Mouse (Mus musculus) mature B cell (primary cell): ENCODE results near the gene Clic6.

Experiments
- in situ Hi-C: fragments of 300-500 bp; cut with MboI; formaldehyde crosslinking; loops from 2 replicates; pipeline ENCODE4 v1.14.3; 2019

The Clic6 gene

DNA sequence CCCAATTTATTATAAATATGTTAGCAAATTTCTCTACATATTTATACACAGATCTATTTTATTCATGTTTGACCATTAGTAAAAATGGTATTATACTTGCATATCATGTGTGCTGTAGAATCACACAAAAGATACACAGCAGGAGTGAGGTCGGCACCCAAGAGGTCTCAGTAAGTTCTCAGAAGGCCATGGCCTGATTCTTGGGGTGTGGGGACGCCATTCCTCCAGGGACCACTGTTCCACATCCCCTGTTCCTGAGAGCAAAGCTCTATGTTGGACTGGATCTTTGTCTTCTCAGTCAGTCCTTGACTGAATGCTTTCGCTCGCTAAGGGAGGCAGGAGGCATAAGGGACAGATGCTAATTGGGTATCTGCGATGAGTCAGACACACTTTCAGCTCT is at the start of gene Clic6:
TSS of gene Clic6 (plus strand) at position 301 of the 400 bp plus-strand sequence.
- in situ Hi-C loops = no loop called here

DNA sequence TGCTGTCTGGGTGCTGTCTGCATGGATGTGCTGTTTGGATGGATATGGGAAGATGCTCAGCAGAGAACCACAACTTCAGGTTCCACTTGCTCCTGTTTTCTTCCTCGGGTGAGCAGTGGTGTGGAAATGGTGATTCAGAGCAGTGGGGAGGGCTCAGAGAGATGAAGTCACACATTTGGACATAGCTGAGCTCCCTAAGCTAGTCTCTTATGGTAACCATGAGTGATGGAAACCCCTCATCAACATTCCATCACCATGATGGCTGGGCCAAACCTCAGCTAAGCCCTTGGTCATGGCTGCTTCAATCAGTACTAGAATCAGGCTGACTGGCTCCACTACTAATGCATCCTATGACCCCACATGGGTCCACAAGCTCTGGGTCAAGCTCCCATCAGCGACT is 45.8 kb upstream of the Clic6 start:
- in situ Hi-C loops = no loop called here

DNA sequence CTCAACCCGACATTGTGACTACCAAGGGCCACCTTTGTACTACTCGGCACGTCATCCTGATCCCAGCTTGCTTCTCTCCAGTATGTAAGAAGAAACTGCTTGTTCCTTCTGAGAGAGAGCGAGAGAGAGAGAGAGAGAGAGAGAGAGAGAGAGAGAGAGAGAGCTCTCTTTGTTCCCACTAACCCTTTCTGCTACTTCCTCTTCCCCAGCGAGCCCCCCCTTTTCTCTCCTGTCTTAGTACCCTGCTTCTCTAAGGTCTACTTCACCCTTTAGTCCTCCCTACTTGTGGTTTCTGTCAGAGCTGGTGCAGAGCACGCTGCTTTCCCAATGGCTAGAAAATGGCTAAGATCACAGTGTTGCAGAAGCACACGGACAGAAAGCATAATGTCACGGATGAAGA is 45.3 kb upstream of the Clic6 start:
- in situ Hi-C loops = no loop called here

DNA sequence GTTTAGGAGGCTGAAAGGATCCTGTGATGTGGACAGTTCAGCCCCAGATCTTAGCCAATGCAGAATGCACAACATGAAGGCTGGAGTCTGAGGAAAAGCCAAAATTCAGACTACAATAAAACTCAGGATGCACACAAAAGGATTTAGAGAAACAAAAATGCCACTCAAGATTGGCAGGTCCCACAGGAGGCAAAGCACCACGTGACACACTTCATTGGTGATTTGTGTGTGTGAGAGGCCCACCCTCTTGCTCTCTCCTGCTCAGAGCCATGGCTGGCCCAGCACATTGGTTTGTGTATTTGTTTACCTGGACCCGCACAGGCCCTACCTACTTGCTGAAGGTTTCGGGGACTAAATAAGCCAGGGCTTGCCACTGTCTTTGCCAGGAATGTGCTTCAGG is 44.3 kb upstream of the Clic6 start:
- in situ Hi-C loops = no loop called here

DNA sequence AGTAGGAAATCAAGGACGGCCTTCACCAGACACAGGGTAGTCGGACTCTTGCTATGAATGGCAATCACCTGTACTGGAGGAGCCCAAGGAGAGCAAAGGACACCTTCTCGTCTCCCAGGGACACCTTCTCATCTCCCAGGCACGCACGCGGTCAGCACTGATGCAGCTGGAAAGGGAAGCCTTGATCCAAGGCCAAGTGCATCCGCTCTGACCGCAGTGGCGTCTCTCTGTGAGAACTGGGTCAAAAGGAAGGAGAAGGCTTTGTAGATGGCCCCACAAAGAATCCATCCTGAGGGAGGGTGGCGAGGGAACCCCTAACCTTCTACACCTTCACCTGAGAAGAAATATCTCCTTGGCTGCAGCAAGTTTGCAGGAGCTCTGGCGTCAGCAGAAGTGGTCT is 43.4 kb upstream of the Clic6 start:
- in situ Hi-C loops = no loop called here

DNA sequence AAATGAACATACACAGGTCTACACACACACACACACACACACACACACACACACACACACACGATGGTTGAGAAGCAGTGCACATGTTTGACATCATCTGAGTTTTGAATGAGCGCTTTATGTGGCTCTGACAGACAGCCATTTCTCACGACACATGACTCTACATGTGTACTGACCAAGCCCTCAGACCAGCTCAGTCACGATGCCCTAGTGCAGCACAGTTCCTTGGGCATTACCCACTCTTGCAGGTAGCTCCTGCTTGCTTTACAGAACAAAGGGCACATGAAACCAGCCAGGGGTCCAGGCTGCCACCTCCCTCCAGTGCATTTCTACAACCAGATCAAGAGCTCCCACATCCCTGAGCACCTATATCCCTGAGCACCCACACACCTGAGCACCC is 42.6 kb upstream of the Clic6 start:
- in situ Hi-C loops = no loop called here

DNA sequence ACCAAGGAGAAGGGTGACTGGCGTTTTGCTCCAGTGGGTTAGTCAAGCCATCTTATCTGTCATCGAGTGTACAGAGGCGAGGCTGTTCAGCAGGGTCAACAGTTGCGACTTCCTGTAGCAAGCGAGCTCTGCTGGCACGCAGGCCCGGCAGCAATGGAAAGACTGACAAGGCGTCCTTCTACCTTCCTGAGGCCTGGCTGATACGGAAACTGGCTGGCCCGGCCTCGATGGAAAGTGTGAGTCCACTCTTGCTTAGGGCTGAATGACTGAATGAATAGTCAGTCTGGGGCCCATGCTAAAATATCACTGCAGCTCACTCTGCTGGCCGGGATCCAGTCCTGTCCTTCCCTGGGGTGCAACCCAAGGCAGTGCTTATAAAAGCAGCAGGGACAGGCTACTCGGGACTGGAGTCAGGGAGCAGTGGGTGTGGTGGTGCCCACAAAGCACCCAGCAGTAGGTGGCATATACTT is 41.9 kb upstream of the Clic6 start:
- in situ Hi-C loops = no loop called here

DNA sequence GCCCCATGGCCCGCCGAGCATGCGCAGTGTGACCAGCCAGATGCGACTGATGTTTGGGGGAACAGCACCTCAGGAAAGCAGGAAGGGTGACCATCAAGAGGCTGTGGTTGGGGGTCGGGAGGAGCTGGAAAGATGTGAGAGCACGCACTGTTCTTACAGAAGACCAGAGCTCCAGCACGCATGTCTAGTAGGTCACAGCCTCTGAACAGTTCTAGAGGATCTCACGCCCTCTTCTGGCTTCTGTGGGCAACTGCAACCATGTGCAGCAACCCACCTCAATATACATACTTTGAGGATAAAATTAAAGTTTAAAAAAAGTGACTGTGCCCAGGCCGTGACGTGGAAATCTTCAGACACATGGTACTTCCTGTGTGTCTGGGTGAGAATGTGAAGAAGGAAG is 40.2 kb upstream of the Clic6 start:
- in situ Hi-C loops = no loop called here

DNA sequence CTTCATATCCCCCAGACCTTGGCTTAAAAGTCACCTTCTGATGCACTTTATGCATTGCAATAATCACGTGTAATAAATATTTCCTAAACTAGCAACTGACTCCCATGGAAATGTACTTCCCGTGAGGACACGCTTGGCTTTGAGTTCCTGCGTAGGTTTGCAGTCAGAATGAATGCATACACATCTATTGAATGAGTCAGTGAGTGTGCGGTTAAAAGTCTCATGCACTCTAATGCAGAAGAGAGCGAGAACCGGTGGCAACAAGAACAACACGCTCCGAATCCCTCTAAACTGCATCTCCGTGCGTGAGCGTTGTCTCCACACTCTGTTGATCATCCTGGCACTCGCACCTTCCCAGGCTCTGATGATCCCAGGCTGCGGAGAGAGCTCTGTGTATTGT is 36.5 kb upstream of the Clic6 start:
- in situ Hi-C loops = no loop called here

DNA sequence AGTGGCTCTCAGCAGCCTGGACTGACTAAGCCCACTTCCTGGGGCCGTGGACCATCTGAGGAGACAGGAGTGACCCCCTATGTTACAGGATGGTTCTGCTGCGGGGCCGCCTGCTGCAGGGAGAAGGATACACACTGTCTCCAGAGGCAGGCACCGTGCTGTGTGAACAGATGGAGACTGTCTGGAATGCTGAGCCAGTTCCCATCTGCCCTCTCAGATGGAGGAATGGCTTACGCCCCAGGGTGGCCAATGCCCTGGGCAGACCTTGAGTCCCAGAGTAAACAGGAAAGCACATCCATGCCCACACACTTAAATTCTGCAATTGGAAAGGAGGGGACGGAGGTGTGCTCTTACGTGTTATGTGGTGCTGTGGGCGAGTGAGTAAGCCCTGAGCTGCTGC is 35.2 kb upstream of the Clic6 start:
- in situ Hi-C loops = no loop called here

DNA sequence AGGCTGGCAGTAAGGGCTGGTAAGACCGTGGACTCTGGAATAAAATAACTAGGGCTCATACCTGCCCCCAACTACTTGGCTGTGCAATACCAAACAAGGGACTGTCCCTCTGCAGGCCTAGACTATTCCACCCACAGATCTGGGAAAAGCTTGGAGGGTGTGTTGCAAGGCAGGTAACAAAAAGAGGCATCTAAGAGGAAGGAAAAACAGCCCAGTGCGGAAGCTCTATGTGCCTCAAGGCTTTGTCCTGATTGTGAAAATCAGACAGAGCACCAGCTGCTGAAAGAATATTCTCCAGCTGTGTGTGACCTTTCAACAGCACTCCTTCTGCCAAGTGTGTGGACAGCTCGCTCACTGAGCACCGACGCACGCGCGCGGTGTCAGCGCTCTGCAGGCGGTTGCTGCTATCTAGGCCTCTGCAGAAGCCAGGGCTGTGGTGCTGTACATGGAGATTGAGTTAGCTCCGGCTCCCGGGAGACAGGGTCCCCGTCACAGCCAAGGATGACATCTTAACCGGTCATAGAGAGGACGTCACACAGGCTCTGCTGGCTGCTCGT is 33.9 kb upstream of the Clic6 start:
- in situ Hi-C loops = no loop called here

DNA sequence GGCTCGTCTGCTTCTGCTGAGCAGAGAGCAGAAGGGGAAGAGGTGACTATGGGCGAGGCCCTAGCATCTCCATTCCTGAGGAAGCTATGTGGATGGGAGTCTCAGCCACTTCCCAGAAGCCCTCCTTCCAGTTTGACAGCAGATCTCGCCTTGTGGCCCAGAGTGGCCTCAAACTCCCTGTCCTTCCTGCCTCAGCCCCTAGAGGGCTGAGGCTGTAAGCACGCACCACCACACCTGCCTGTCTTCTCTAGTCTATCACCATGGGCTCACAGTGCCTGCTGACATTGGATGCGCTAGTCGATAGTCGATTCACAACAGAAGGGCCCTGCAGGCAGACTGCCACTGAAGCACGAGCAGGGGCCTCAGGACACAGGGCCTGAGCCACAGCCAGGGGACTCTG is 32.9 kb upstream of the Clic6 start:
- in situ Hi-C loops = no loop called here

DNA sequence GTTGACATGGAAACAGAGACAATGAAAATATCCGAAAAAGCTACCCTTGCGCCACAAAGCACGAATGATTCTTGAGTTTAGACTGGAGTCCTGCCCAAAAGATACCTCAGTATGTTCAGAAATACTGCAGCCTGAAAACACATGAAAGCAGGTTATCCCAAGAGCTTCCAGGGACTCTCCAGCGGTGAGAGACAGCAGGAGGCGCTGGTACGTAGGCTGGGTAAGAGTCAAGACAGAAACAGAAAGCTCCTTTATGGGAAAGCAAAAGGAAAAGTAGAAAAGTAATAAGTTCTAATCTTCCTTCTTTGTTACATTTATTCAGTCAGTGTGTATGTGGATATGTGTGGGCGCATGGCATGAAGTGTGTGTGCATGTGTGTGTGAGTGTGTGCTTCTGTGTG is 31.5 kb upstream of the Clic6 start:
- in situ Hi-C loops = no loop called here

DNA sequence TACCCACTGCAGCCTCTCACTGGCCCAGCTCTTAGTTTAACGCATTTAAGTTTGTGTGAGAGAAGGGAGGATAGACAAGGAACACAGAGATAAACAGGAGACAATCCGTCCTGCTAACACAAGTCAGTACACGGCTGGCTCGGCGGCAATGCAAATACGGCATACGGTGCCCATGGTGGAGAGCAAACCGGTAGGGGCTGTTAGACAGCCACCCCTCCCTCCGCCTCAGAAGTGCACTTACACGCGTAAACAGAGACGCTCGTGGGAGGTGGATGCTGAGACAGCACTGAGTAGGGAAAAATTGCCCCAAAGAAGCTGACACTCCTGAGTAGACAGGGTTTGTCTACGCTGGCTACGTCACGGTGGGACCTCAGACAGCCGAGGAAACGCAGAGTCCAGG is 31.0 kb upstream of the Clic6 start:
- in situ Hi-C loops = no loop called here

DNA sequence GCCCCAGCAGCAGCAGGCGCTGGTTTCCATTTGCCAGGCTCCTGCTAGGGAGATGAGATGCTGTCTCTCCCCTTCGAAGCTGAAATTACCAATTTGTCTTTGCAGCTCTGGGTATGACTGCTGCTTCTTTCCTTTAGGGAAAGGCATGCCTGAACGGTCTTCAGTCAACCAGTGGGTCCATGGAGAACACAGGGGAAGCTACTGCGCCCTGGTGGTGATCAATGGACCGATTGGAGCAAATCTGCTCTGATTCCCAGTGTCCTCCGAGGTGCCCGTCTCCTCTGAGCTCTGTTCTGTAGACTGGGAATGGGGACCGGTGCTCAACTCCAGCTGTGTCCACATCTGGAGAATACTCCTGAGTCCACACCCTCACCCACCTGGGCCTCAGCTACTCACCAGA is 30.0 kb upstream of the Clic6 start:
- in situ Hi-C loops = no loop called here

DNA sequence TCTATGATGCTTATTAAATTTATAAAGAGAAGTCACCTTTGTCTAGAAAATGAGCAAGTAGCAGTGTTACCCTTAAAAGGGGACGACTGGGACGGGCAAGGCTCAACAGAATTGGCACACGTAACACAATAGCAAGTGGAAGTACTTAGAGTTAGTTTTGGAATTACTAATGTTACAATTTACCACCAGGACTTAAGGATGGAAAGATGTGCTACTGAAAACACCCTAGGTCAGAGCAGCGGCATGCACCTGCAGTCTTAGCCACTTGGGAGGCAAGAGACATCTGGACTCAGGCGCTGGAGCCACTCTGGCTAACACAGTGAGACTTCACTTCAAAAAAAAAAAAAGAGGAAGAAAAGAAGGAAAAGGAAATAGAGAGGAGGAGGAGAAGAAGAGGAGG is 29.6 kb upstream of the Clic6 start:
- in situ Hi-C loops = no loop called here

DNA sequence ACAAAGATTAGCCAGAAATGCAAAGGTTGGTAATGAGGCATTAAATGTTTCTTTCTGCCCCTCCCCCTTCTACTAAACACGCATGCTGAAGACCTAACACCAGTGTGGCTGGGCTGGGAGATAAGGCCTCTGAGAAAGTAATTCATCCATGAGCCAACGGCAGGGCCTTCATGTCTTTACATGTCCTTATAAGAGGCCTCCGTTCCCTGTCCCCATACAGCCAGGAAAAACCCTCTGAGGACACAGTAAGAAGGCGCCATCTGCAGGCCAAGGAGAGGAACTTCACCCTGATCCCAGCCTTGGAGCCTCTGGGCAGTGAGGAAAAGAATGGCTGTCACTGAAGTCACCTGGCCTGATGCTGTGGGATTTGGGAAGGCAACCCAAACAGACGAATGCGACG is 27.9 kb upstream of the Clic6 start:
- in situ Hi-C loops = no loop called here

DNA sequence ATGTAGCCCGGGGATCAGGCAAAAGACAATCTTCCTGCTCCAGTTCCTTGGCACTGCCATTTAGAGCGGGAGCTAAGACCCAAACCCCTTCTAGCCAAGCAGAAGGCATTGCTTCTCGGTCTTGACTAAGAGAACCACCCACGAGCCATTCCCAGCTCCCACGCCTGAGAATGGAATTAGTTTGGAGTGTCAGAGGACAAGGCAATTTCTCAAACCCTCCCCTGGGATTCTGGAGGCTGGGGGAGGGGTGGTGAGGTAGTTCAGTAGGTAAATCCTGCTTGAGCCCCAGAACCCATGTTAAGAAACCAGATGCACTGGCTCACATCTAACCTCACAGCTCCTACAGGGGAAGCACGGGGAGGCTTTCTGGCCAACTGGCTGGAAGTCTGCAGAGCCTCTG is 24.1 kb upstream of the Clic6 start:
- in situ Hi-C loops = no loop called here

DNA sequence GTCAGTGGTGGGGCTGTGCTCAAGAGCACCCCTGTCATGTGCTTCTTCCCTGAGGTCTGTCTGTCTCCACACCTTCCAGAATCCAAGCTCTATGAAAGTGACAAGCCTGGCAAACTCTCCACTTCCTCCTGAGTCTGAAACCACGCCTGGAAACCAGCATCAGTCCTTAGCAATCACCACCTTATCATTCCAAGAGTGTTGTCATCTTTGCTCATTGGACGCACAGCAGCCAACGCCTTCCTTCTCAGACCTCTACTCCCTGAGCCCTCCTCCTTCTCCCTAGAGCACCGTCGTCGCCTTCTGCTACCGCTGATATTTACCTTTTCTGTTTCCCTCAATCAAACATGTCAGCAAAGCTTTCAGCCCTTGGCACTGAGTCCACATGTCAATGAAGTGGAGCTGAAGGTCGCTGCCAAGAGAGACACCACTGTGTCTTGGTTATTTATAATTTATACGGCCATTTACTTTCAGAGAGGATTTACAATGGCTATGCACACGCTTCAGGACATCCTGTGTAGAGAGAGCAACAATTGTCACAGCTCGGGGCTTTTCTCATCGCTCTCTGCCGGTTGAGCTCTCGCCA is 21.1 kb upstream of the Clic6 start:
- in situ Hi-C loops = no loop called here

DNA sequence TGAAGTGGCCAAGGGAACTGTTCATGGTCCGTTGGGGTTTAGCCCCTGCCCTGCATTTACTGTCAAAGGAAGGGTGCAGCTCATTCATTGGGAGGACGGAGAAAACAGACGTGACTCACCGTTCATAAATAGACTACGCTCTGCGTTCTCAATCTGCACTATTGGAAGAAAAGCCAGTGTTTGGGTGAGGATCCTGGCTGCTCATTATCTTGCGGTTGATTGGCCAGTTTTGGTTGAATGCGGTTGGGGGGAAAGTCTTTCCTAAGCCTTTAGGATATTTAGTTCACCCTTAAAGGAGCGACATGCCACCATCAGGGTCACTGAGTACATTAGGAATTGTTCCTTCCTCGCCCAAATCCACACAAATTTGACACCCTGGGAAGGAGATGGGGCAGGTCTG is 20.3 kb upstream of the Clic6 start:
- in situ Hi-C loops = no loop called here

DNA sequence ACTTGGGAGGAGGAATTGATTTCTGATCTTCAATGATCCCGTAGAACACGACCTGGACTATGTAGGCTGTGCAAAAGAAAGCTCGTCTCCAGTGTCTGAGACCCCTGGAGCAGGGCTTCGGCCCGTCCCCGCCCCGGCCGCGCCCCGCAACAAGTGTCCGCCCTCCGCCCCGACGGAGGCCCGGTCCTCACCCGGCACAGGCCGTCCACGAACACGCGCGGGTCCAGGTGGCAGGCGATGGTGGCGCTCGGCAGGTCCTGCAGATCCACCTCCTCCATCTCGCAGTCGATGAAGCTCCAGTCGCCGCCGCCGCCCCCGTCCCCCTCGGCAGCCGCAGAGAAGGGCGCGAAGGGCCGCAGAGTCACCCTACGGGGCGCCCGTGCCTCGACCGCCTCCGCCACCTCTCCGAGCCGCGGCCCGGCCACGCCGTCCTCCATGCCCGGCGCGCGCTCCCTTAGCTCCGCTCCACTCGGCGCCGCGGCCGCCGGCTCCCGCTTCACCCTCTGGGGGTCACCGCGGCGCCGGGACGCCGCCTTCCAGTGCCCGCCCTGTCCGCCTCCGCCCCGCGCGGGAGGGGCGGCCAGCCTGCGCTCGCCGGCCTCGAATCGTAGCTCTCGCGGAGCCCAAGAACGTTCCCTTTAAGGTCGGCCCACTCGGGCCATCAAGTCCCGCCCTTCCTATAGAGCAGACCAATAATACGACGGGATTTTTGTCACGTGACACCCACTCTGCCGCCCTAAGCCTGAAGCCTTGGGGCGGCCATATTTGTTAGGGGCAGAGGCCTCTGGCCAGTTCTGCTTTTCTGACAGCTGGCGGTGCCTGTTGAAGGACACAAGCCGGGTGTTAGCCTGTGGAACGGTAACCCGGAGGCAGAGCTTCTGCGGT is 19.7 kb upstream of the Clic6 start:
- in situ Hi-C loops = no loop called here

DNA sequence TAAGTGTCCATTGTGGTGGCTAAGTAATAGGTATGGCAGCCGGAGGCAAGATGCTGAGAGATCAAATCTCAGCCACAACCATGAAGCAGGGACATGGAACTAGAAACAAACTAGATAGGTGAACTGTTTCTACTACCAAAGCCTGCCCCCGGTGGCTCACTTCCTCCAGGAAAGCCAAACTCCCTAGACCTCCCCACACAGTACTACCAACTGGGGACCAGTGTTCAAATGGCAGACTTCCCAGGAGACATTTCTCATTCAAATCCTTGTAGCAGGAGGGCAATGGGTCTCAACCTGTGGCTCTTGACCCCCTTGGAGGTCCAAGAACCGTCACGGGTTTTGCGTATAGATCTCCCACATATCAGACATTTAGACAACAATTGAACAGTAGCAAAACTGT is 18.5 kb upstream of the Clic6 start:
- in situ Hi-C loops = no loop called here

DNA sequence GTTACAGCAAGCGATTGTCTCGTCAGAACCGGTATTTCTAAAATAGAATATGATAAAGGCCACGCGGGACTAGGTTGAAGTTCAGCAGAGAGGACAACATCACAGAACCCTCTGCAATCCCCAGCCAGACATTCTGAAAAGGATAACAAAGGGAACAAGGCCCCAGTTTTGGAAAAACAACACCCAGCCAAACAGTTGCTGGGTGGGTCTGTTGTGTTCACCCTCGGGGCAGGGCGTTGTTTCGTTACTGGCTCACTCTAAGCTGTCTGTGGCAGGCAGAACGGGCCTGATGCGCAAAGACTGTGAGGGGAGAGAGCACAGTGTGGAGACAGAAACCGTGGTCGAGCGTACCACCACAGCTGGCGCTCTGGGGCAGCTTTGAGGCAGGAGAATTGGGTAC is 17.1 kb upstream of the Clic6 start:
- in situ Hi-C loops = no loop called here
